Mouse (Mus musculus) E14TG2a.4 (cell line): ENCODE measurements around the gene Il1r1.

Source experiments
- CTCF ChIP-seq: conservative IDR thresholded peaks from 2 replicates; pipeline ENCODE4 v1.5.1; 2014; ENCODE audit warnings: low read length
- NANOG ChIP-seq: IDR thresholded peaks from 2 replicates; pipeline ENCODE4 v1.6.1; 2014; ENCODE audit warnings: borderline replicate concordance, low read length, mixed read lengths
- POU5F1 ChIP-seq: IDR thresholded peaks from 2 replicates; pipeline ENCODE4 v1.6.1; 2014; ENCODE audit warnings: low read length, borderline replicate concordance

DNA sequence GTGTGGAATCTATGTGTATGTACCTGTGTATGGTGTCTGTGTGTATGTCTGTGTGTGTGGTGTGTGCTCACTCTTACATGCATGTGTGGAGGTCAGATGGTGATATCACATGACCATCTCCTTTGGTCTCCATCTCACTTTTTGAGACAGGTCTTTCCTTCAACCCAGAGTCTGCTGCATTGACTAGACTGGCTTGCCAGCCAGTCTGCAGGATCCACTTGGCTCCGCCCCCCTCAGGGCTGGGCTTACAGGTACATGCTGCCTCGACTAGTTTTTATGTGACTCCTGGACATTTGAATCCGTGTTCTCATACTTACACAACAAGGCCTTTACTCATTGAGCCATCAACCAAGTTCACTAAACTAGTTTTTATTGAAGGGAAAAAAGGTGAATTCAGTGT is 6.2 kb downstream of the Il1r1 start:
- TF ChIP-seq CTCF (no peak), POU5F1 (no peak), NANOG (no peak)
